Mouse (Mus musculus): ENCODE results near the gene Fig4. TPM values are rescaled to one million over a fixed set of nuclear protein-coding genes. Genes with fewer than 3 reads are reported as not detected.

Fig4 gene
- polyA plus RNA-seq, 1 experiment from 2014 or later = 57.2 TPM

DNA sequence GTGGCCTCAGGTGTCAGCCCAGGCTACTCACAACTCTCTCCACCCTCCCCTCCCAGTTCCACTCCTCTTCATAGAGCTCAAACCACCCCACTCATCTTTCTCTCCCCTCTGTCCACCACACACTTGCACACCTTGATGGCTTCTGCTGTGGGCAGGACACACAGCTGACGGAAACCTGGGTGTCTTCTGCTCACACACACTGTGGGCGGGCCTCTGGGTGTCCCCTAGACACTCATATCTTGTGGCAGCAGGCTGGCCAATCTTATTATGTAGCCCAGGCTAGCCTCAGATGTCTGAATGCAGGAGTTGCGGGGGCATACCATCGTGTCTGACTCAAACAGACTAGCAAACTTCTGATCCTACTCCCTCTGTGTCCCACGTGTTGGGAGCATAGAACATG lies 105.3 kb downstream of the Fig4 start:
- whole genome bisulfite sequencing = 93% methylated on average over 5 of the region's 5 CpGs
- no peak for ATAC-seq (ENCODE audit: insufficient number of reproducible peaks, insufficient read depth, low FRiP score, low read depth)
- H3K27ac ChIP-seq (replicated peaks in 1 of 2; ENCODE audit: control insufficient read depth in 1 of 2, insufficient read depth in 1 of 2, low read depth in 2 of 2, low read length in 2 of 2) = no peak overlapping the region
- H3K36me3 ChIP-seq (ENCODE audit: control insufficient read depth, insufficient read depth, low read length) = 0 out of 2 replicates have a peak, but pooled peaks cover 6% of the 10 kb centered on the region
- H3K9me3 ChIP-seq (ENCODE audit: control insufficient read depth, low read length) = no peaks in the 10 kb centered on the region
- H3K27me3 ChIP-seq (ENCODE audit: control insufficient read depth, insufficient read depth, low read length) = no peaks in the 10 kb centered on the region
- H3K4me1 ChIP-seq (ENCODE audit: control insufficient read depth in 2 of 2, insufficient read depth in 2 of 2, low read length in 2 of 2) = no peaks in the 10 kb centered on the region
- no peak overlapping the region for H3K4me3 ChIP-seq (ENCODE audit: control insufficient read depth in 1 of 2, insufficient read depth in 1 of 2, low read depth in 1 of 2, low read length in 2 of 2)
- no peak overlapping the region for H3K9ac ChIP-seq (ENCODE audit: low read length)
- H3K4me2 ChIP-seq (ENCODE audit: low read length) = no peak overlapping the region

DNA sequence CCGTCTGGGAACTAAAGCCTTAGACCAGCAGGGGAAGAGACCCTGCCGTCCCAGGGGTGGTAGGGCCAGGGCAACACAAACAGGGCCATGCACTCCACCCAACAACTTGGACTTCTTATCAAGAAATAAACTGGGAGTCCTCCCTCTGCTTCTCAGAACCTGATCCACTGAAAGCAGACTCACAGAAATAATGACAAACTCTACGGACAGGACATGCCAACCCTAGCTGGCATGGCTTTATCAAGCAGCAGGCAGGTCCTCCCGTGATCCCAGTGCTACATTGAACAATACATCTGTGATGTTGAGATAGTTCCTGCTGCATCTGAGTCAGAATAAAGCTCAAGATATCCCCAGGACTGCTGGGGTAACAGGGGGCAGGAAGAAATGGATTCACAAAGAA lies 106.8 kb downstream of the Fig4 start:
- WGBS = 72% methylated on average over 4 of the region's 4 CpGs
- no peak overlapping the region for H3K9ac ChIP-seq (ENCODE audit: low read length)

DNA sequence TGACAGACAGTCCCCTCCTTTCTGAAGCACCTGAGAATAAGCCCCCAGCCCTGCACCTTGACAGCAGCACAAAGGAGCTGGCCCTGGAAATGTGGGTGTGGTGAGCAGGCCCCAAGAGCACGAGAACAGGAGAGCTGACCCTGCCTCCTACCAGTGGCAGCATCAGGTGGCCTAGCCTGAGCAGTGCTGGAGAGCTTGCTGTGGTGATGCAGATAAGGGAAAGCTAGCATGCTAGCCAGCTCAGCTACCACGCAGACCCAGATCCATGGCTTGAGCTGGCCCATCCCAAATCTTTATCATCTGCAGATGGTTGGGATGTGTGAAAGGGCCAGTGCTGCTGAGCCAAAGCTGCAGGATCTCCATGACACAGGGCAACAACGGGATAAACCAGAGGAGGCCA lies 113.7 kb downstream of the Fig4 start:
- WGBS = 55% methylated on average over 3 of the region's 3 CpGs
- no peak for ATAC-seq (ENCODE audit: insufficient number of reproducible peaks, insufficient read depth, low FRiP score, low read depth)

More for the DNA sequence above, 106.8 kb downstream of the Fig4 start:
- no peaks in the 10 kb centered on the region for H3K27me3 ChIP-seq (ENCODE audit: control insufficient read depth, insufficient read depth, low read length)
- no peak overlapping the region for H3K4me2 ChIP-seq (ENCODE audit: low read length)
- no peak overlapping the region for H3K27ac ChIP-seq (replicated peaks in 1 of 2; ENCODE audit: control insufficient read depth in 1 of 2, insufficient read depth in 1 of 2, low read depth in 2 of 2, low read length in 2 of 2)
- H3K4me3 ChIP-seq (ENCODE audit: control insufficient read depth in 1 of 2, insufficient read depth in 1 of 2, low read depth in 1 of 2, low read length in 2 of 2) = no peak overlapping the region
- ATAC-seq (ENCODE audit: insufficient number of reproducible peaks, insufficient read depth, low FRiP score, low read depth) = no peak
- H3K4me1 ChIP-seq (ENCODE audit: control insufficient read depth in 2 of 2, insufficient read depth in 2 of 2, low read length in 2 of 2) = no peaks in the 10 kb centered on the region
- H3K9me3 ChIP-seq (ENCODE audit: control insufficient read depth, low read length) = no peaks in the 10 kb centered on the region
- H3K36me3 ChIP-seq (ENCODE audit: control insufficient read depth, insufficient read depth, low read length) = 0 out of 2 replicates have a peak, but pooled peaks cover 6% of the 10 kb centered on the region

DNA sequence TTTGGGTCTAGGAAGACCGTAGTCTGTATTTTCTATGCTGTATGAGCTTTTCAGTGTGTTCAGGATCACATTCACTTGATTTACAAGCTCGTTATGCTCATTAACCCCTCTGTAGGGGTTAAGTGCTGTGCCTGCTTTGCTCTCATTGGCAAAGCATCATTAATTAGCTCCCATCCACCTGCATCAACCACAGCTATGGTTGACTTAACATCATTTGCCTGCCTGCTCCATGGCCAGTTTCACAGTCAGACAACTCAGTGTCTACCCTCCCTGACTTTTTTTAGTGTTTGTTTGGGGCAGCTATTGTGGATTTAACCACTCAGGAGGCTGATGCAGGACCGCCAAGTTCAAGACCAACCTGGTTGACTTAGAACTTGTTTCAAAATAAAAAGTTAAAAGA lies 119.1 kb downstream of the Fig4 start:
- Histone ChIP-seq H3K4me3 (ENCODE audit: control insufficient read depth in 1 of 2, insufficient read depth in 1 of 2, low read depth in 1 of 2, low read length in 2 of 2) (no peak overlapping the region), H3K27me3 (ENCODE audit: control insufficient read depth, insufficient read depth, low read length) (no peaks in the 10 kb centered on the region), H3K4me2 (ENCODE audit: low read length) (no peak overlapping the region), H3K9me3 (ENCODE audit: control insufficient read depth, low read length) (no peaks in the 10 kb centered on the region), H3K9ac (ENCODE audit: low read length) (no peak overlapping the region), H3K36me3 (ENCODE audit: control insufficient read depth, insufficient read depth, low read length) (peaks cover 18% of the 10 kb centered on the region), H3K27ac (replicated peaks in 1 of 2; ENCODE audit: control insufficient read depth in 1 of 2, insufficient read depth in 1 of 2, low read depth in 2 of 2, low read length in 2 of 2) (no peak overlapping the region), H3K4me1 (ENCODE audit: control insufficient read depth in 2 of 2, insufficient read depth in 2 of 2, low read length in 2 of 2) (no peaks in the 10 kb centered on the region)
- no peak for ATAC-seq (ENCODE audit: insufficient number of reproducible peaks, insufficient read depth, low FRiP score, low read depth)
- WGBS = 89% methylated on average over 3 of the region's 3 CpGs

More for the DNA sequence above, 113.7 kb downstream of the Fig4 start:
- Histone ChIP-seq H3K27ac (replicated peaks in 1 of 2; ENCODE audit: control insufficient read depth in 1 of 2, insufficient read depth in 1 of 2, low read depth in 2 of 2, low read length in 2 of 2) (no peak overlapping the region), H3K4me3 (ENCODE audit: control insufficient read depth in 1 of 2, insufficient read depth in 1 of 2, low read depth in 1 of 2, low read length in 2 of 2) (no peak overlapping the region), H3K9ac (ENCODE audit: low read length) (no peak overlapping the region), H3K27me3 (ENCODE audit: control insufficient read depth, insufficient read depth, low read length) (no peaks in the 10 kb centered on the region), H3K4me1 (ENCODE audit: control insufficient read depth in 2 of 2, insufficient read depth in 2 of 2, low read length in 2 of 2) (no peaks in the 10 kb centered on the region), H3K4me2 (ENCODE audit: low read length) (no peak overlapping the region), H3K36me3 (ENCODE audit: control insufficient read depth, insufficient read depth, low read length) (peaks cover 18% of the 10 kb centered on the region), H3K9me3 (ENCODE audit: control insufficient read depth, low read length) (no peaks in the 10 kb centered on the region)

DNA sequence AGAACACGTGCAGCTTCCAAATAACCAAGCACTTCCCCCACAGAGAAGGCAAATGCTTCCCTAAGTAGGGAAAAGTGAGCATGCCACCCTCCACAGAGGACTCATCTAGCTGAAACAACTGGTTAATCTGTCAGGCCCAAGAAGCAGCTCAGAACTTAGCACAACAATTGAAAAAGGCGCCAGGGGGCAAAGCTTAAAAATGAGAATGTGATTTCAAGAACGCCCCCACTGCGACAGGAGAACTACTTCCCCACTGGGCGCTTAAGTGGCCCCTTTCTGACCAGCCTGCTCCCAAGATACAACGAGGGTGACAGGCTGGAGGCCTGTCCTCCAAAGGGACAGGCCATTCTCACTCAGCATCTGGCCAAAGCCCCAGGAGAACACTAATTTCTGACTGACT lies 120.4 kb downstream of the Fig4 start:
- no peak for ATAC-seq (ENCODE audit: insufficient number of reproducible peaks, insufficient read depth, low FRiP score, low read depth)
- H3K4me3 ChIP-seq (ENCODE audit: control insufficient read depth in 1 of 2, insufficient read depth in 1 of 2, low read depth in 1 of 2, low read length in 2 of 2) = no peak overlapping the region
- no peak overlapping the region for H3K4me2 ChIP-seq (ENCODE audit: low read length)
- H3K9me3 ChIP-seq (ENCODE audit: control insufficient read depth, low read length) = no peaks in the 10 kb centered on the region
- H3K27me3 ChIP-seq (ENCODE audit: control insufficient read depth, insufficient read depth, low read length) = no peaks in the 10 kb centered on the region
- no peak overlapping the region for H3K9ac ChIP-seq (ENCODE audit: low read length)
- 19% methylated on average over 6 of the region's 6 CpGs for WGBS
- H3K4me1 ChIP-seq (ENCODE audit: control insufficient read depth in 2 of 2, insufficient read depth in 2 of 2, low read length in 2 of 2) = no peaks in the 10 kb centered on the region
- H3K36me3 ChIP-seq (ENCODE audit: control insufficient read depth, insufficient read depth, low read length) = peaks cover 8% of the 10 kb centered on the region
- H3K27ac ChIP-seq (replicated peaks in 1 of 2; ENCODE audit: control insufficient read depth in 1 of 2, insufficient read depth in 1 of 2, low read depth in 2 of 2, low read length in 2 of 2) = no peak overlapping the region

DNA sequence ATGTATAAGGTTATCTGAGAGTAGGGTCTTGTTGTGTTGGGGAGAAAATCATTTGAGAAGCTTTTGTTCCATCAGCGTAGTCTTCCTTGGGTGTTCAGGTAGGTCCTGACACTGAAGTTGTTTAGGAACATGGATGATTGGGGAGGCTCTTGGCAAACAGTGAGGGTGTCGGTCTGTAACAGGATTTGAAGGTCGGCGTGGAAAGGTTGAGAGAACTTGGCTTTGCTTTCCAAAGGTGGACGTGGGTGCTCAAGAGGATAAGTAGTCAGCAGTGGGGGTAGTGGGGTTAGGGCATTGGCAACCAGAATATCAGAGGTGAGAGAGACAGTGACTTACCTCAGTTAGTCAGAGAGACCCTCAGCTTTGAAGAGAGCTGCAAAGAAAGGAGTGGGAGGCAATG lies 136.9 kb downstream of the Fig4 start:
- Histone ChIP-seq H3K27ac (replicated peaks in 1 of 2; ENCODE audit: control insufficient read depth in 1 of 2, insufficient read depth in 1 of 2, low read depth in 2 of 2, low read length in 2 of 2) (no peak overlapping the region), H3K27me3 (ENCODE audit: control insufficient read depth, insufficient read depth, low read length) (no peaks in the 10 kb centered on the region), H3K9me3 (ENCODE audit: control insufficient read depth, low read length) (no peaks in the 10 kb centered on the region), H3K4me3 (ENCODE audit: control insufficient read depth in 1 of 2, insufficient read depth in 1 of 2, low read depth in 1 of 2, low read length in 2 of 2) (no peak overlapping the region), H3K4me2 (ENCODE audit: low read length) (no peak overlapping the region), H3K9ac (ENCODE audit: low read length) (no peak overlapping the region), H3K36me3 (ENCODE audit: control insufficient read depth, insufficient read depth, low read length) (no peaks in the 10 kb centered on the region), H3K4me1 (ENCODE audit: control insufficient read depth in 2 of 2, insufficient read depth in 2 of 2, low read length in 2 of 2) (no peaks in the 10 kb centered on the region)
- ATAC-seq (ENCODE audit: insufficient number of reproducible peaks, insufficient read depth, low FRiP score, low read depth) = no peak
- WGBS = 74% methylated on average over 5 of the region's 5 CpGs

DNA sequence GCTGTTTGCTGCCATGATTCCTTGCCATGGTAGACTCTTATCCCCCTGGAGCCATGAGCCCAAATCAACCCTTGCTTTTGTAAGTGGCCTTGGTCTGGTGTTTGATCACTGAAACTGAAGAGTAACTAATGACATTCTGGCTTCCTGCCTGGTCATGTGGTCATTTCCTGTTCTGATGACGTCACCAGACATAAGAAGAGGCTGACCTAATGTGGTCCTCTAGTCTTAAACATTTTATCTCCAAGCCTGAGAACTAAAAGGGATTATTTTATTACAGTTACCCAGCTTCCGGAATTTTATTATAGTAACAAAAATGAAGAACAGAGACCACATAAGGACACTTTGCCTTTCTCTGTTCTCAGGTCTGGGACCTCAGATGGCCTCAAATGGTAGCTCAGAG lies 140.0 kb downstream of the Fig4 start:
- no peaks in the 10 kb centered on the region for H3K36me3 ChIP-seq (ENCODE audit: control insufficient read depth, insufficient read depth, low read length)

DNA sequence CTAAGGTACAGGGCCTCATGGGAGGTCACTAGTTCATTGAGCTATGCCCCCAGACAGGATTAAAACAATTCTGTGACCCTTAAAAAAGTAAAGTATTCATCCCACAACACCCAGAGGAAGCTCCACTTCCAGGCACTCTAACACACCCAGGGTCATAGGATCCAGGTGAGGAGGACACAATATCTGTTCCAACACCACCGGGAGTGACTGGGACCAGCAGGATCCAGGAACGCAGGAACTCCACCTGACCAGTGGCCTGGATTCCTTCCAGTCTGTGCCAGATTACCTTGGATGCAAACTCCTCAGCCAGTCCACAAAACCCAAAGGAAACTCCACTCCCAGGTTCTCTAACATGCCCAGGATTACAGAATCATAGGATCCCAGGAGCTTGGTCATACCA lies 145.8 kb downstream of the Fig4 start:
- no peak for ATAC-seq (ENCODE audit: insufficient number of reproducible peaks, insufficient read depth, low FRiP score, low read depth)
- H3K9ac ChIP-seq (ENCODE audit: low read length) = no peak overlapping the region
- 86% methylated on average over 2 of the region's 2 CpGs for WGBS
- H3K4me2 ChIP-seq (ENCODE audit: low read length) = no peak overlapping the region
- no peak overlapping the region for H3K27ac ChIP-seq (replicated peaks in 1 of 2; ENCODE audit: control insufficient read depth in 1 of 2, insufficient read depth in 1 of 2, low read depth in 2 of 2, low read length in 2 of 2)
- no peaks in the 10 kb centered on the region for H3K27me3 ChIP-seq (ENCODE audit: control insufficient read depth, insufficient read depth, low read length)
- no peak overlapping the region for H3K4me3 ChIP-seq (ENCODE audit: control insufficient read depth in 1 of 2, insufficient read depth in 1 of 2, low read depth in 1 of 2, low read length in 2 of 2)
- H3K4me1 ChIP-seq (ENCODE audit: control insufficient read depth in 2 of 2, insufficient read depth in 2 of 2, low read length in 2 of 2) = no peaks in the 10 kb centered on the region
- no peaks in the 10 kb centered on the region for H3K9me3 ChIP-seq (ENCODE audit: control insufficient read depth, low read length)
- no peaks in the 10 kb centered on the region for H3K36me3 ChIP-seq (ENCODE audit: control insufficient read depth, insufficient read depth, low read length)

More for the DNA sequence above, 140.0 kb downstream of the Fig4 start:
- no peak overlapping the region for H3K4me3 ChIP-seq (ENCODE audit: control insufficient read depth in 1 of 2, insufficient read depth in 1 of 2, low read depth in 1 of 2, low read length in 2 of 2)
- no peaks in the 10 kb centered on the region for H3K9me3 ChIP-seq (ENCODE audit: control insufficient read depth, low read length)
- no peaks in the 10 kb centered on the region for H3K27me3 ChIP-seq (ENCODE audit: control insufficient read depth, insufficient read depth, low read length)
- no peaks in the 10 kb centered on the region for H3K4me1 ChIP-seq (ENCODE audit: control insufficient read depth in 2 of 2, insufficient read depth in 2 of 2, low read length in 2 of 2)
- no peak overlapping the region for H3K4me2 ChIP-seq (ENCODE audit: low read length)
- no peak overlapping the region for H3K9ac ChIP-seq (ENCODE audit: low read length)
- WGBS = 58% methylated on average over 2 of the region's 2 CpGs
- no peak for ATAC-seq (ENCODE audit: insufficient number of reproducible peaks, insufficient read depth, low FRiP score, low read depth)
- H3K27ac ChIP-seq (replicated peaks in 1 of 2; ENCODE audit: control insufficient read depth in 1 of 2, insufficient read depth in 1 of 2, low read depth in 2 of 2, low read length in 2 of 2) = no peak overlapping the region

Data from heart, embryonic 14.5 days (tissue).